15 mouse cellular contexts compared by ENCODE assay signal in genomic region chr17:73232593-73232992, GRCm38 (mm10).
"Had no signal": no experiment of that assay in that cellular context is flagged by ENCODE, and none has a peak within 500 bp of the region (broad histone marks: within the 10 kb centered on the region; RNA-seq: fewer than 3 reads in every experiment).

No protein-coding gene starts in this region.

- H3K27me3 ChIP-seq: limb, embryonic 13.5 days; liver, embryonic 15.5 days; midbrain, embryonic 15.5 days; neural tube, embryonic 12.5 days had no signal

- H3K36me3 ChIP-seq: limb, embryonic 13.5 days; liver, embryonic 15.5 days; midbrain, embryonic 10.5 days; midbrain, embryonic 15.5 days; neural tube, embryonic 12.5 days had no signal

- H3K27ac ChIP-seq: layer of hippocampus, adult 2 months; limb, embryonic 13.5 days; liver, embryonic 15.5 days; midbrain, embryonic 10.5 days; midbrain, embryonic 15.5 days; neural tube, embryonic 12.5 days had no signal

- H3K4me1 ChIP-seq: limb, embryonic 13.5 days; midbrain, embryonic 10.5 days; midbrain, embryonic 15.5 days had no signal

- H3K9me3 ChIP-seq: limb, embryonic 13.5 days; liver, embryonic 15.5 days; midbrain, embryonic 10.5 days; midbrain, embryonic 15.5 days; neural tube, embryonic 12.5 days had no signal

- ATAC-seq: lung, postnatal 0 days; midbrain, embryonic 15.5 days had no signal

- DNase-seq: kidney, adult 18-20 months; kidney, postnatal 10 days; kidney, postnatal 4 days; left cerebral cortex, postnatal 4 days; lung, adult 2 months; lung, postnatal 36 days; right cerebral cortex, postnatal 4 days; spleen, adult 18-20 months had no signal

- H3K4me2 ChIP-seq: limb, embryonic 13.5 days; liver, embryonic 15.5 days; midbrain, embryonic 15.5 days; neural tube, embryonic 12.5 days had no signal

- H3K9ac ChIP-seq: limb, embryonic 13.5 days; liver, embryonic 15.5 days; midbrain, embryonic 15.5 days; neural tube, embryonic 12.5 days had no signal

- H3K4me3 ChIP-seq: layer of hippocampus, adult 2 months; limb, embryonic 13.5 days; liver, embryonic 15.5 days; midbrain, embryonic 10.5 days; midbrain, embryonic 15.5 days; neural tube, embryonic 12.5 days had no signal
